Mouse (Mus musculus): ENCODE measurements at regions not wholly inside any gene's neighbourhood (a gene's known extent, or its start where the extent isn't known, plus 50 kb on each side); places are given as distances from the start of the nearest gene placed in this dataset.

GRCm38 (mm10) chr14:55343914-55344313, 122.1 kb downstream of the Dhrs2 start:
- Histone ChIP-seq H3K27ac (no peak overlapping the region), H3K27me3 (no peaks in the 10 kb centered on the region), H3K4me3 (no peak overlapping the region), H3K4me1 (no peaks in the 10 kb centered on the region), H3K9me3 (no peaks in the 10 kb centered on the region), H3K4me2 (replicated peaks) (no peak overlapping the region), H3K9ac (no peak overlapping the region), H3K36me3 (no peaks in the 10 kb centered on the region)
- 82% methylated on average over 5 of the region's 5 CpGs for WGBS
- ATAC-seq (ENCODE audit: insufficient number of reproducible peaks, insufficient read depth, low FRiP score, low TSS enrichment) = no peak

GRCm38 (mm10) chr14:55345091-55345490, 123.3 kb downstream of the Dhrs2 start:
- no peak overlapping the region for H3K27ac ChIP-seq
- no peak overlapping the region for H3K4me2 ChIP-seq (replicated peaks)
- H3K4me1 ChIP-seq = no peaks in the 10 kb centered on the region
- no peaks in the 10 kb centered on the region for H3K36me3 ChIP-seq
- no peak overlapping the region for H3K4me3 ChIP-seq
- H3K9me3 ChIP-seq = no peaks in the 10 kb centered on the region
- H3K27me3 ChIP-seq = no peaks in the 10 kb centered on the region
- no peak overlapping the region for H3K9ac ChIP-seq
- 82% methylated on average over 5 of the region's 5 CpGs for WGBS
- ATAC-seq (ENCODE audit: insufficient number of reproducible peaks, insufficient read depth, low FRiP score, low TSS enrichment) = no peak

GRCm38 (mm10) chr14:55348098-55348497, 126.3 kb downstream of the Dhrs2 start:
- H3K4me3 ChIP-seq = no peak overlapping the region
- no peaks in the 10 kb centered on the region for H3K36me3 ChIP-seq
- H3K27me3 ChIP-seq = no peaks in the 10 kb centered on the region
- no peak overlapping the region for H3K4me2 ChIP-seq (replicated peaks)
- no peak overlapping the region for H3K27ac ChIP-seq
- ATAC-seq (ENCODE audit: insufficient number of reproducible peaks, insufficient read depth, low FRiP score, low TSS enrichment) = no peak
- no peaks in the 10 kb centered on the region for H3K4me1 ChIP-seq
- WGBS = 88% methylated on average over 4 of the region's 4 CpGs
- H3K9me3 ChIP-seq = no peaks in the 10 kb centered on the region
- no peak overlapping the region for H3K9ac ChIP-seq

- WGBS = 79% methylated on average over 2 of the region's 2 CpGs
- Histone ChIP-seq H3K4me3 (no peak overlapping the region), H3K4me2 (replicated peaks) (no peak overlapping the region), H3K36me3 (no peaks in the 10 kb centered on the region), H3K9ac (no peak overlapping the region), H3K27ac (no peak overlapping the region), H3K27me3 (no peaks in the 10 kb centered on the region), H3K9me3 (no peaks in the 10 kb centered on the region), H3K4me1 (0 out of 2 replicates have a peak, but pooled peaks cover 2% of the 10 kb centered on the region)
- no peak for ATAC-seq (ENCODE audit: insufficient number of reproducible peaks, insufficient read depth, low FRiP score, low TSS enrichment)
Measured at GRCm38 (mm10) chr14:55357258-55357657, 121.3 kb upstream of the Dhrs4 start.

GRCm38 (mm10) chr14:55358429-55358828, 120.1 kb upstream of the Dhrs4 start:
- no peak for ATAC-seq (ENCODE audit: insufficient number of reproducible peaks, insufficient read depth, low FRiP score, low TSS enrichment)
- Histone ChIP-seq H3K9ac (no peak overlapping the region), H3K27ac (no peak overlapping the region), H3K36me3 (no peaks in the 10 kb centered on the region), H3K9me3 (no peaks in the 10 kb centered on the region), H3K4me1 (peaks cover 10% of the 10 kb centered on the region; the same call in 1 of the 2 replicates), H3K4me3 (no peak overlapping the region), H3K4me2 (replicated peaks) (no peak overlapping the region), H3K27me3 (no peaks in the 10 kb centered on the region)
- 72% methylated on average over 2 of the region's 2 CpGs for WGBS

GRCm38 (mm10) chr14:55362316-55362715, 116.2 kb upstream of the Dhrs4 start:
- H3K4me2 ChIP-seq (replicated peaks) = no peak overlapping the region
- ATAC-seq (ENCODE audit: insufficient number of reproducible peaks, insufficient read depth, low FRiP score, low TSS enrichment) = no peak
- H3K4me1 ChIP-seq = peaks cover 10% of the 10 kb centered on the region; the same call in 1 of the 2 replicates
- H3K9me3 ChIP-seq = no peaks in the 10 kb centered on the region
- H3K9ac ChIP-seq = no peak overlapping the region
- no peak overlapping the region for H3K4me3 ChIP-seq
- H3K36me3 ChIP-seq = no peaks in the 10 kb centered on the region
- no peaks in the 10 kb centered on the region for H3K27me3 ChIP-seq
- no peak overlapping the region for H3K27ac ChIP-seq
- WGBS = 63% methylated on average over 4 of the region's 4 CpGs

- H3K4me1 ChIP-seq = peaks cover 10% of the 10 kb centered on the region; the same call in 1 of the 2 replicates
- H3K27ac ChIP-seq = no peak overlapping the region
- H3K9ac ChIP-seq = no peak overlapping the region
- ATAC-seq (ENCODE audit: insufficient number of reproducible peaks, insufficient read depth, low FRiP score, low TSS enrichment) = no peak
- H3K9me3 ChIP-seq = no peaks in the 10 kb centered on the region
- no peaks in the 10 kb centered on the region for H3K27me3 ChIP-seq
- no peak overlapping the region for H3K4me2 ChIP-seq (replicated peaks)
- WGBS = 55% methylated on average over 7 of the region's 7 CpGs
- no peak overlapping the region for H3K4me3 ChIP-seq
- H3K36me3 ChIP-seq = no peaks in the 10 kb centered on the region
Measured at GRCm38 (mm10) chr14:55362757-55363156, 115.8 kb upstream of the Dhrs4 start.

GRCm38 (mm10) chr14:55370384-55370783, 108.2 kb upstream of the Dhrs4 start:
- Histone ChIP-seq H3K9ac (no peak overlapping the region), H3K36me3 (no peaks in the 10 kb centered on the region), H3K4me2 (replicated peaks) (no peak overlapping the region), H3K27me3 (no peaks in the 10 kb centered on the region), H3K4me3 (no peak overlapping the region), H3K4me1 (no peaks in the 10 kb centered on the region), H3K27ac (no peak overlapping the region), H3K9me3 (no peaks in the 10 kb centered on the region)
- no peak for ATAC-seq (ENCODE audit: insufficient number of reproducible peaks, insufficient read depth, low FRiP score, low TSS enrichment)
- 85% methylated on average over 5 of the region's 5 CpGs for WGBS

GRCm38 (mm10) chr14:55372960-55373359, 105.6 kb upstream of the Dhrs4 start:
- H3K9ac ChIP-seq = no peak overlapping the region
- no peaks in the 10 kb centered on the region for H3K27me3 ChIP-seq
- H3K4me3 ChIP-seq = no peak overlapping the region
- H3K4me2 ChIP-seq (replicated peaks) = no peak overlapping the region
- H3K27ac ChIP-seq = no peak overlapping the region
- WGBS = 79% methylated on average over 5 of the region's 5 CpGs
- ATAC-seq (ENCODE audit: insufficient number of reproducible peaks, insufficient read depth, low FRiP score, low TSS enrichment) = no peak
- H3K36me3 ChIP-seq = no peaks in the 10 kb centered on the region
- H3K9me3 ChIP-seq = no peaks in the 10 kb centered on the region
- no peaks in the 10 kb centered on the region for H3K4me1 ChIP-seq

GRCm38 (mm10) chr14:55386773-55387172, 91.8 kb upstream of the Dhrs4 start:
- WGBS = 46% methylated on average over 6 of the region's 6 CpGs
- no peak overlapping the region for H3K4me3 ChIP-seq
- ATAC-seq (ENCODE audit: insufficient number of reproducible peaks, insufficient read depth, low FRiP score, low TSS enrichment) = no peak
- H3K36me3 ChIP-seq = no peaks in the 10 kb centered on the region
- no peak overlapping the region for H3K27ac ChIP-seq
- no peaks in the 10 kb centered on the region for H3K27me3 ChIP-seq
- H3K9me3 ChIP-seq = no peaks in the 10 kb centered on the region
- no peak overlapping the region for H3K9ac ChIP-seq
- no peak overlapping the region for H3K4me2 ChIP-seq (replicated peaks)
- H3K4me1 ChIP-seq = peaks cover 7% of the 10 kb centered on the region; the same call in 1 of the 2 replicates

GRCm38 (mm10) chr14:55387378-55387777, 91.2 kb upstream of the Dhrs4 start:
- no peak overlapping the region for H3K27ac ChIP-seq
- H3K9ac ChIP-seq = no peak overlapping the region
- ATAC-seq (ENCODE audit: insufficient number of reproducible peaks, insufficient read depth, low FRiP score, low TSS enrichment) = no peak
- H3K27me3 ChIP-seq = no peaks in the 10 kb centered on the region
- H3K4me3 ChIP-seq = no peak overlapping the region
- WGBS = 50% methylated on average over 6 of the region's 6 CpGs
- H3K36me3 ChIP-seq = no peaks in the 10 kb centered on the region
- no peaks in the 10 kb centered on the region for H3K9me3 ChIP-seq
- H3K4me2 ChIP-seq (replicated peaks) = no peak overlapping the region
- peaks cover 7% of the 10 kb centered on the region; the same call in 1 of the 2 replicates for H3K4me1 ChIP-seq

GRCm38 (mm10) chr14:55392390-55392789, 86.2 kb upstream of the Dhrs4 start:
- Histone ChIP-seq H3K9me3 (no peaks in the 10 kb centered on the region), H3K27ac (no peak overlapping the region), H3K4me1 (no peaks in the 10 kb centered on the region), H3K27me3 (no peaks in the 10 kb centered on the region), H3K9ac (no peak overlapping the region), H3K4me3 (no peak overlapping the region), H3K36me3 (no peaks in the 10 kb centered on the region), H3K4me2 (replicated peaks) (no peak overlapping the region)
- no peak for ATAC-seq (ENCODE audit: insufficient number of reproducible peaks, insufficient read depth, low FRiP score, low TSS enrichment)
- WGBS = 68% methylated on average over 6 of the region's 6 CpGs

GRCm38 (mm10) chr14:55406146-55406545, 72.4 kb upstream of the Dhrs4 start:
- no peak overlapping the region for H3K9ac ChIP-seq
- ATAC-seq (ENCODE audit: insufficient number of reproducible peaks, insufficient read depth, low FRiP score, low TSS enrichment) = no peak
- H3K36me3 ChIP-seq = no peaks in the 10 kb centered on the region
- 90% methylated on average over 2 of the region's 2 CpGs for WGBS
- H3K4me1 ChIP-seq = no peaks in the 10 kb centered on the region
- no peaks in the 10 kb centered on the region for H3K9me3 ChIP-seq
- no peaks in the 10 kb centered on the region for H3K27me3 ChIP-seq
- no peak overlapping the region for H3K4me3 ChIP-seq
- no peak overlapping the region for H3K27ac ChIP-seq
- H3K4me2 ChIP-seq (replicated peaks) = no peak overlapping the region
